Mouse (Mus musculus) hindbrain, embryonic 15.5 days (tissue): ENCODE measurements around the gene C1qa. TPM values are rescaled to one million over a fixed set of nuclear protein-coding genes. Genes with fewer than 3 reads are reported as not detected.

Experiments
- ATAC-seq: fragments of 200-750 bp; cut with Nextera tagmentation; 2 replicates; pipeline ENCODE4 v1.8.0; 2017; ENCODE audit warnings: low read depth, moderate number of reproducible peaks, moderate TSS enrichment; ENCODE audit not compliant: low FRiP score
- H3K27ac ChIP-seq: fragments of 300-500 bp; sonication (generic); replicated peaks from 2 replicates; pipeline ENCODE4 v1.5.1; 2015; ENCODE audit warnings: mild to moderate bottlenecking, inconsistent platforms
- H3K27me3 ChIP-seq: fragments of 300-500 bp; sonication (generic); 2 replicates; pipeline ENCODE4 v1.6.1; 2015; ENCODE audit warnings: control low read depth, inconsistent platforms
- H3K36me3 ChIP-seq: fragments of 300-500 bp; sonication (generic); 2 replicates; pipeline ENCODE4 v1.6.1; 2015; ENCODE audit warnings: control low read depth, inconsistent platforms
- H3K4me1 ChIP-seq: fragments of 300-500 bp; sonication (generic); replicated peaks from 2 replicates; pipeline ENCODE4 v1.6.1; 2015; ENCODE audit warnings: control low read depth, inconsistent platforms
- H3K4me2 ChIP-seq: fragments of 300-500 bp; sonication (generic); 2 replicates; pipeline ENCODE4 v1.6.1; 2015; ENCODE audit warnings: moderate library complexity, mild to moderate bottlenecking, inconsistent platforms
- H3K4me3 ChIP-seq: fragments of 300-500 bp; sonication (generic); 2 replicates; pipeline ENCODE4 v1.5.1; 2015; ENCODE audit warnings: mild to moderate bottlenecking, inconsistent platforms
- H3K9ac ChIP-seq: fragments of 300-500 bp; sonication (generic); 2 replicates; pipeline ENCODE4 v1.6.1; 2015; ENCODE audit warnings: inconsistent platforms
- H3K9me3 ChIP-seq: fragments of 300-500 bp; sonication (generic); 2 replicates; pipeline ENCODE4 v1.6.1; 2016; ENCODE audit warnings: control low read depth, inconsistent platforms
- WGBS: fragments of 180-500 bp; shearing (Covaris S2); methylation state at CpG from one replicate; pipeline ENCODE4 v1.1.7; 2015; 5-methylcytosine and 5-hydroxymethylcytosine counted together
- polyA plus RNA-seq: library from polyadenylated mRNA; unstranded; fragments of >200 nt; fragmentation: Nextera tagmentation; extraction: Ambion mirVana; gene quantifications from 2 replicates; pipeline ENCODE4 v1.2.1, GENCODE M21; 2015

C1qa gene
- polyA plus RNA-seq, 1 experiment from 2014 or later = 30.8 TPM

GRCm38 (mm10) chr4:136876971-136877370 lies 21.6 kb downstream of the C1qa start:
- Histone ChIP-seq H3K27me3 (no peaks in the 10 kb centered on the region), H3K4me3 (no peak overlapping the region), H3K36me3 (no peaks in the 10 kb centered on the region), H3K4me1 (0 out of 2 replicates have a peak, but pooled peaks cover 4% of the 10 kb centered on the region), H3K27ac (no peak overlapping the region), H3K4me2 (no peak overlapping the region), H3K9me3 (no peaks in the 10 kb centered on the region), H3K9ac (no peak overlapping the region)
- ATAC-seq = peak; percentile 61; the same call in 1 of the 2 replicates
- WGBS = 17% methylated on average over 7 of the region's 7 CpGs

GRCm38 (mm10) chr4:136875012-136875411 lies 23.6 kb downstream of the C1qa start:
- H3K9me3 ChIP-seq = no peaks in the 10 kb centered on the region
- no peak overlapping the region for H3K4me2 ChIP-seq
- ATAC-seq = no peak
- H3K4me1 ChIP-seq = 0 out of 2 replicates have a peak, but pooled peaks cover 4% of the 10 kb centered on the region
- H3K4me3 ChIP-seq = no peak overlapping the region
- 85% methylated on average over 14 of the region's 14 CpGs for WGBS
- no peak overlapping the region for H3K9ac ChIP-seq
- no peak overlapping the region for H3K27ac ChIP-seq
- no peaks in the 10 kb centered on the region for H3K36me3 ChIP-seq
- H3K27me3 ChIP-seq = no peaks in the 10 kb centered on the region

GRCm38 (mm10) chr4:136868371-136868770 lies 30.2 kb downstream of the C1qa start:
- Histone ChIP-seq H3K36me3 (no peaks in the 10 kb centered on the region), H3K27ac (no peak overlapping the region), H3K27me3 (no peaks in the 10 kb centered on the region), H3K9ac (no peak overlapping the region), H3K9me3 (no peaks in the 10 kb centered on the region), H3K4me3 (no peak overlapping the region), H3K4me2 (no peak overlapping the region), H3K4me1 (peaks cover 38% of the 10 kb centered on the region)
- ATAC-seq = no peak
- WGBS = 76% methylated on average over 6 of the region's 6 CpGs

- H3K27me3 ChIP-seq = no peaks in the 10 kb centered on the region
- no peaks in the 10 kb centered on the region for H3K36me3 ChIP-seq
- H3K4me1 ChIP-seq = peaks cover 38% of the 10 kb centered on the region
- peak; percentile 59; the same call in 1 of the 2 replicates for ATAC-seq
- H3K27ac ChIP-seq = no peak overlapping the region
- WGBS = 11% methylated on average over 12 of the region's 12 CpGs
- no peaks in the 10 kb centered on the region for H3K9me3 ChIP-seq
- H3K9ac ChIP-seq = no peak overlapping the region
- no peak overlapping the region for H3K4me2 ChIP-seq
- no peak overlapping the region for H3K4me3 ChIP-seq
Observed at GRCm38 (mm10) chr4:136867690-136868345, 30.8 kb downstream of the C1qa start.

- Histone ChIP-seq H3K4me1 (peaks cover 51% of the 10 kb centered on the region), H3K27me3 (no peaks in the 10 kb centered on the region), H3K4me2 (peak overlapping the region; percentile 34), H3K4me3 (no peak overlapping the region), H3K27ac (peak overlapping the region; percentile 77), H3K9ac (no peak overlapping the region), H3K36me3 (no peaks in the 10 kb centered on the region), H3K9me3 (no peaks in the 10 kb centered on the region)
- WGBS = 36% methylated on average over 5 of the region's 5 CpGs
- no peak for ATAC-seq
Observed at GRCm38 (mm10) chr4:136865531-136865930, 33.1 kb downstream of the C1qa start.

- Histone ChIP-seq H3K4me2 (peak overlapping the region; percentile 34), H3K36me3 (no peaks in the 10 kb centered on the region), H3K4me1 (peaks cover 51% of the 10 kb centered on the region), H3K9me3 (no peaks in the 10 kb centered on the region), H3K9ac (no peak overlapping the region), H3K4me3 (no peak overlapping the region), H3K27ac (peak overlapping the region; percentile 77), H3K27me3 (no peaks in the 10 kb centered on the region)
- ATAC-seq = peak; percentile 51; the same call in 1 of the 2 replicates
- 5% methylated on average over 15 of the region's 15 CpGs for whole genome bisulfite sequencing
Observed at GRCm38 (mm10) chr4:136864751-136865470, 33.7 kb downstream of the C1qa start.

GRCm38 (mm10) chr4:136863517-136863916 lies 35.1 kb downstream of the C1qa start:
- H3K9me3 ChIP-seq = no peaks in the 10 kb centered on the region
- ATAC-seq = no peak
- no peaks in the 10 kb centered on the region for H3K36me3 ChIP-seq
- no peak overlapping the region for H3K4me2 ChIP-seq
- WGBS = 38% methylated on average over 9 of the region's 9 CpGs
- H3K27ac ChIP-seq = no peak overlapping the region
- peaks cover 51% of the 10 kb centered on the region for H3K4me1 ChIP-seq
- H3K27me3 ChIP-seq = no peaks in the 10 kb centered on the region
- no peak overlapping the region for H3K9ac ChIP-seq
- H3K4me3 ChIP-seq = no peak overlapping the region

- H3K36me3 ChIP-seq = no peaks in the 10 kb centered on the region
- 73% methylated on average over 2 of the region's 2 CpGs for WGBS
- no peaks in the 10 kb centered on the region for H3K9me3 ChIP-seq
- no peaks in the 10 kb centered on the region for H3K27me3 ChIP-seq
- ATAC-seq = no peak
- H3K4me1 ChIP-seq = peaks cover 41% of the 10 kb centered on the region
- no peak overlapping the region for H3K9ac ChIP-seq
- no peak overlapping the region for H3K27ac ChIP-seq
- no peak overlapping the region for H3K4me3 ChIP-seq
- no peak overlapping the region for H3K4me2 ChIP-seq
Observed at GRCm38 (mm10) chr4:136862411-136862810, 36.2 kb downstream of the C1qa start.

- H3K4me2 ChIP-seq = no peak overlapping the region
Observed at GRCm38 (mm10) chr4:136861806-136862205, 36.8 kb downstream of the C1qa start.

GRCm38 (mm10) chr4:136860022-136860421 lies 38.6 kb downstream of the C1qa start:
- H3K4me2 ChIP-seq = no peak overlapping the region
- no peaks in the 10 kb centered on the region for H3K9me3 ChIP-seq
- no peak overlapping the region for H3K9ac ChIP-seq
- 89% methylated on average over 7 of the region's 7 CpGs for WGBS
- H3K27ac ChIP-seq = no peak overlapping the region
- no peak overlapping the region for H3K4me3 ChIP-seq
- peaks cover 26% of the 10 kb centered on the region for H3K4me1 ChIP-seq
- H3K36me3 ChIP-seq = no peaks in the 10 kb centered on the region
- no peaks in the 10 kb centered on the region for H3K27me3 ChIP-seq
- no peak for ATAC-seq

More at GRCm38 (mm10) chr4:136861806-136862205, 36.8 kb downstream of the C1qa start:
- peaks cover 40% of the 10 kb centered on the region for H3K4me1 ChIP-seq
- no peak overlapping the region for H3K27ac ChIP-seq
- no peaks in the 10 kb centered on the region for H3K36me3 ChIP-seq
- H3K4me3 ChIP-seq = no peak overlapping the region
- WGBS = 11% methylated on average over 17 of the region's 17 CpGs
- H3K9ac ChIP-seq = no peak overlapping the region
- no peaks in the 10 kb centered on the region for H3K27me3 ChIP-seq
- H3K9me3 ChIP-seq = no peaks in the 10 kb centered on the region
- no peak for ATAC-seq

GRCm38 (mm10) chr4:136855081-136855480 lies 43.5 kb downstream of the C1qa start:
- ATAC-seq = no peak
- no peak overlapping the region for H3K4me2 ChIP-seq
- no peak overlapping the region for H3K4me3 ChIP-seq
- no peaks in the 10 kb centered on the region for H3K27me3 ChIP-seq
- 33% methylated on average over 6 of the region's 6 CpGs for WGBS
- no peak overlapping the region for H3K27ac ChIP-seq
- no peaks in the 10 kb centered on the region for H3K36me3 ChIP-seq
- peaks cover 5% of the 10 kb centered on the region; the same call in 1 of the 2 replicates for H3K4me1 ChIP-seq
- no peak overlapping the region for H3K9ac ChIP-seq
- H3K9me3 ChIP-seq = no peaks in the 10 kb centered on the region

GRCm38 (mm10) chr4:136852989-136853388 lies 45.6 kb downstream of the C1qa start:
- no peaks in the 10 kb centered on the region for H3K36me3 ChIP-seq

More at GRCm38 (mm10) chr4:136852989-136853388, 45.6 kb downstream of the C1qa start:
- Histone ChIP-seq H3K4me3 (no peak overlapping the region), H3K9ac (no peak overlapping the region), H3K9me3 (no peaks in the 10 kb centered on the region), H3K27me3 (no peaks in the 10 kb centered on the region), H3K4me1 (peaks cover 8% of the 10 kb centered on the region), H3K27ac (no peak overlapping the region), H3K4me2 (no peak overlapping the region)
- ATAC-seq = no peak
- WGBS = 85% methylated on average over 12 of the region's 12 CpGs
